Mouse (Mus musculus) megakaryocyte-erythroid progenitor cell, adult 5-6 weeks (primary cell): ENCODE results near the gene Zfp36l2. TPM values are rescaled to one million over a fixed set of nuclear protein-coding genes. Genes with fewer than 3 reads are reported as not detected.

Experiments
- ATAC-seq: replicated peaks from 2 replicates; pipeline ENCODE4 v1.8.0; 2016; ENCODE audit warnings: mild to moderate bottlenecking, inconsistent platforms; ENCODE audit not compliant: severe bottlenecking, poor library complexity, low FRiP score, low TSS enrichment
- total RNA-seq, 2 experiments: library from RNA; stranded (forward) in 1 of 2; stranded (reverse) in 1 of 2; fragments of 200-1000, 215-1000 nt in 1 of 2; fragments of >200 nt in 1 of 2; fragmentation: Nextera tagmentation in 1 of 2; gene quantifications; 2 replicates each; pipeline ENCODE4 v1.2.3; 2014 to 2017

Gene Zfp36l2
- total RNA-seq, 2 experiments from 2014 or later = 97.7 to 136 TPM

DNA sequence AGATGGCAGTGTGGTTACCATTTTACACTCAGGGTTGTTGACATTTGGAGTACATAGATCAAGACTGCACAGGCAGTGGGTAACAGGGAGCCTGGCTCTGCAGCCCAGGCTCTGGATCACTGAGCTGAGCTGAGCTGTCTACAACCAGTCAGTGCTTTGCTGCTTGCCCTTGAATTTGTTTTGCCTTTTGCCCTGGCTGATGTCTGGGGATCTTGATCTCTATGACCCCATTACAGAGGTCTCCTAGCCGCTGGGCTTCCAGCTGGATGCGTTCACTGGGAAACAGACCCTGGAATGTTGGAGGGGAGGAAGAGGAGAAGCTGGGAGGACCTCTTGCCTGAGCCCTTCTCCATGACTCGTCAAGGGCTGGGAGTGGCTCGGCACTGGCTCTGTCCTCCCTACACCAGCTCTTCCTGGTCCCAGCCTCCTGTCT is 10.2 kb upstream of the Zfp36l2 start:
- 0 out of 2 replicates have a peak, but pooled peaks have one; percentile 12 for ATAC-seq

DNA sequence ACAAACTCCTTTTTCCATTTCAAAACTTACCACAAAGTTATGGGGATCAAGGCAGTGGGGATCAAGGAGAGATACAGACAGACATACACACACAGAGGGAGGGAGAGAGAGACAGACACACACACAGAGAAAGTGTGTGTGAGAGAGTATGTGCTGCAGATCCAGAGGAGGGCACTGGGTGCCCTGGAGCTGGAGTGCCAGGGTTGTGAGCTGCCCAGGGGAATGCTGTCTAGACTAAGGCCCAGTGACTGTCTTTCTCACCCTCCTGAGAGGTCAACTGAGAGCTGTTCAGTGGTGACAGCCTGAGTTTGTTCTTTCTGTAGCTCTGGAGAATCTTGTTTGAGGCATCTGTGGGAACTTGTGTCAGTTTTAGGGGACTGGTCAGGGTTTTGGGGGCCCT is 8.6 kb upstream of the Zfp36l2 start:
- ATAC-seq = no peak

DNA sequence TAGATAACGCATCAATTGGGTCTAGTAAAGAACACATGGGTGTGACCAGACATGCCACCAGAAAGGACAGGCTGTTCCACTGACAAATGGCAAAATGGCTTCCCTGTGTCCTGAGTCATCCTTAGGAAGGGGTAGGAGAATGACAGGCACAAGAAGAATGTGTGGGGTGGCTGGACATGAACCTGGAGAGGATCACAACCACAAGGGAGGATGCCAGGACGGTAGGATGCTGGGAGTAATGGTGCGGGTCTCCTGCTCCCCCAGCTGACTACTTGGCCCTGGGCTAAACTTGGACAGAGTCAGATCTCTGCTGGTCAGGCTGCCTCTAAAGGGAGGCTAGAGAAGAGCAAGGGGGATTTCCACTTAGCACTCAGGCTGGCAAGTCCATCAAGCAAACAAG is 8.1 kb upstream of the Zfp36l2 start:
- ATAC-seq = no peak

GRCm38 (mm10) chr17:84195003-84195395 is 7.3 kb upstream of the Zfp36l2 start:
- no peak for ATAC-seq

DNA sequence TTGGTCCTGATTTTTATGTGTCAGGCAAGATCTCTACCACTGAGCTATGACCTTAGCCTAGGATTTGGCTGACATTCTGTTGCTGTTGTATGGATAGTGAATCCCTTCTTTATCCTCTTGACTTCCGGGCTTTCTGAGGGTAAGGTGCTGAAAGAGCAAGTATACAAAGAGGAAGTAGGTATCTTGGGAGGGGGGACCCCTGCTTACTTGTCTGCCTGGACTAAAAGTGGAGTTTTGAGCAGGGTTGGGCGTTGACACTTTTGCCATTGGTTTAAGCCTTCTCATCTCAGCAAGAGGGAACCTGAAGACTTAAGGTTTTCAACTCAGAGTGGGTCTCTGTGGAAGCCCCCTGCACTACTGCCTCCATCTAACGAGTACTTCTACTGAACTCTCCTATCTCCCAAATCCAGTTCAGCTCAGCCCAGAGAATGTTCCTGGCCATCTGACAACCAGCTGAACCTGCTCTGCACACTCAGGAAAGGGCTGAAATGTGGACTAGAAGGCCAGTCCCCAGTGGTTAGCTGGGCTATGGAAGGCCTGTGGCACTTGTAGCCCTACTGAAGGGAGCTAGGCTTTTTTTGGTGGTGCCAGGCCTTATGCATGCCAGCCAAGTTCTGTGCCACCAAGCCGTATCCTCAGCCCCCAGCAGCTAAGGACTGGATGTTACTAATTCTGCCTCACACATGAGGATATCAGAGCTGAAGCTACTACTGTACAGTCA is 6.7 kb upstream of the Zfp36l2 start:
- no peak for ATAC-seq

GRCm38 (mm10) chr17:84193411-84193810 is 5.7 kb upstream of the Zfp36l2 start:
- no peak for ATAC-seq

- ATAC-seq = no peak
Measured at GRCm38 (mm10) chr17:84191946-84192345, 4.2 kb upstream of the Zfp36l2 start.

GRCm38 (mm10) chr17:84190885-84191284 is 3.1 kb upstream of the Zfp36l2 start:
- ATAC-seq = peak; percentile 2; the same call in 1 of the 2 replicates

DNA sequence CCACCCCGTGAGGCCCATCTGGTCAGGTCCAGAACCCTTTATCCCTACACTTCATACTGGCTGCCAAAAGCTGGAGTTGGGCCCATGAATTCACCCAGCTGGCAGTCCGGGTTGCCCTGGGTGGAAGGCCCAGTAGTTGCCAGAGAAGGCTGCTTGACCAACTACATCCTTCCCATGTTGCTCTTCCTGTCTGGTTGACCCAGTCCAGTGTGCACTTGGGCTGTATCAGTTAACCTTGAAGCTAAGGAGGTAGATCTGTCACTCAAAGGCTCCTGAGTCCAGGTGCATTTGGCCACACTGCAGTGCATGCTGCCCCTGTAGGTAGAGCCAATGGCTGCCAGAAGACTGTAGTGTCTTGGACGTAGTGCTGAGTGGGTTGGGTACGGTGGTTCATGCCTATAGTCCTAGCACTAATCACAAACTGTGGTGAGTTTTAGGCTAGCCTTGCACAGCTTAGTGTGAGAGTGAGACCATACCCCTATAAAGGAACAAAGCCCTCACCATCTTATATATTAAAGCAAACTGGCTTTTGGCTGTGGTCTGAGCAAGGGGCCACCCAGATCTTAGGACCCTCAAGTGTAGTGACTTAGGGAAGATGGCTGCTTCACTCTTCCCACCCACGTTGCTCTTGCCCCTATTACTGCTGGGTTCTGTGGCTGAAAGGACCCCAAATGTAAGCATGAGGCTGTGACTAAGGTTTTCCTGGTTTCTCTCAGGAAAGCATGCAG is 1.5 kb upstream of the Zfp36l2 start:
- ATAC-seq = no peak

DNA sequence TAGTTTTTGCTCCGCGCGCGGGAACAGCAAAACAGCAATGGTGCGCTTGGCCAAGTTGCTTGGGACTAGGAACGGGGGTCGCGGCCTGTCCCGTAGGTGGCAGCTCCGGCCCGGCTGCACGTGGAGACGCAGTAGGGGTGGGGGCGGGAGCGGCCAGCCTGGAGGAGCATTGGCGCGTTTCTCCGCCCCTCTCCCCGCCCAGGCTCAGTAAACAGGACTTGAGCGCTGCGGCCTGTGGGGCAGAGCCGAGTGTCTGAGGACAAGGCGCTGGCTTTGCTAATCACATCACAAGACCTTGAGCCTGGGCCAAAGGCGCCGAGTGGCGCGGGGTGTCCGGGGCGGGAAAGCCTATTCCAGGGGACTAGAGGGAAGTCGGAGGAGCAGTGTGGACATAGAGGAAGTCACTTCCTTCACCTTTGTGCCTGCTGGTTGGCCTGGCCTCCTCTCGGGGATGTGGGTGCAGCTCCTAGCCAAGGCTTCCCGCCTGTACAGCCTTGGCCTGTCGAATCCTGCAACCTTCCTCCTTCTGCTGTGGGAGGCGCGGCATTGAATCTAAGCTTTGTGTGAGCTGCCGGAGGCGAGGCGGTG is 721 bp upstream of the Zfp36l2 start:
- ATAC-seq = peak; percentile 62

GRCm38 (mm10) chr17:84187264-84187663 is 483 bp downstream of the Zfp36l2 start:
- ATAC-seq = peak; percentile 27

DNA sequence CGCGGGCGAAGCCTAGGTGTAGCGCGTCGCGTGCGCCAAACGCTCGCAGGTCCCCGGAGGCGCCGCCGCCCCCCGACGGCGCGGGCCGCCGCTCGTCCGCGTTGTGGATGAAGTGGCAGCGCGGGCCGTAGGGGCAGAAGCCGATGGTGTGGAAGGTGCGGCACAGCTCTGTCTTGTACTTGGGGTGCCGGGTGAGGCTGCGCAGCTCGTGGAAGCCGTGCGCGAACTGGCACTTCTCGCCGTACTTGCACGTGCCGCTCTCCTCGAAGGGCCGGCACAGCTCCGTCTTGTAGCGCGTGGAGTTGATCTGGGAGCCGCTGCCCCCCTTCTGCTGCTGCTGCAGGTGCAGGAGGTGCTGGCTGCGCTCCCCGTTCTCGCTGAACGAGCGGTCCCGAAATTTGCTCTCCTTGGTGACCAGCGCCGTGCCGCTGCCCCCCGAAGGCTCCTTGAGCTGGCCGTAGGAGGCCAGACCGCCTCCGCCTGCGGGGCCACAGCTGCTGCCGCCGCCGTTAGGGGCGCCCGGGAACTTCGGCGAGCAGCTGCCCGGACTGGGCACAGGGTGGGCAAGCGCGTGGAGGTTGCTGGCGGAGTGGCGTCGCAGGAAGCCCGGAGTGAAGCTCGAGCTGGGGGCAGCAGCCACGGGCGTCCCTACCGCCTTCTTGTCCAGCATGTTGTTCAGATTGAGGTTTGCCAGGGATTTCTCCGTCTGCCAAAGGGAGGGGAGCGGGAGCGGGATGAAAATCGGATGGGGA is 1.1 kb downstream of the Zfp36l2 start:
- ATAC-seq = no peak

DNA sequence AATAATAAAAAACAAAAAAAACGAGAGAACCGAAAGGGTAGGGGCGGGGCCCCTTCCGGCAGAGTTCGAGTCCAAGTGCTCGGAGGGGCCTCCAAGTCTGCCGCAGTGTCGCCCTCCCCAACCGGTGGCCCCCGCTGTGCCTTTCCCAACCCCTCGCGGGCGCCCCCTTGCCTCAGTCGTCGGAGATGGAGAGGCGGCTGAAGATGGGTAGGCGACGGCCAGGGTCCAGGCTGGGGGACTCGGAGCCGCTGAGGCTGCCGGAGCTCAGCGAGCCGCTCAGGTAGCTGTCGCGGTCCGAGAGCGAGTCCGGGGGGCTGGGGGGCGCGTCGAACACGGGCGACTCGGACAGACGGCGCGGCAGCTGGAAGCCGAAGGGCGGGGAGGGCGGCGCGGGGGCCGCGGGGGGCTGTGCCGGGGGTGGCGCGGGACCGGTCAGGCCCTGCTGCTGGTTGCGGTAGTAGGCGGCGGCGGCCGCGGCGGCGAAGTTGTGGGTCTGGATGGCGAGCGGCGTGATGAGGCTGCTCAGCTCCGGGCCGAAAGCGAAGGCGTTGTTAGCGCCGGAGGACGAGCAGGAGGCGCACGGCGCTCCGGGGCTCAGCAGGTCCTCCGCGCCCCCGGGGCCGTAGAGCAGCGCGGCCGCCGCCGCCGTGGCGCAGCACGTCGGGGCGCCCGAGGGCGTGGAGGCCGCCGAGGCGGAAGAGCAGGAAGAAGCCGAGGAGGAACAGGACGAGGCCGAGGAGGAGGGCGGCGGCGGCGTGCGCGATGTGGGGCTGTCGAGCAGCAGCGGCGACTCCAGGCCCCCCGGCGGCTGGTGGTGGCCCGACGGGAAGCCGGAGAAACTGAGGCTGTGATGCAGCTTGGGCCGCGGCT is 1.9 kb downstream of the Zfp36l2 start:
- no peak for ATAC-seq

DNA sequence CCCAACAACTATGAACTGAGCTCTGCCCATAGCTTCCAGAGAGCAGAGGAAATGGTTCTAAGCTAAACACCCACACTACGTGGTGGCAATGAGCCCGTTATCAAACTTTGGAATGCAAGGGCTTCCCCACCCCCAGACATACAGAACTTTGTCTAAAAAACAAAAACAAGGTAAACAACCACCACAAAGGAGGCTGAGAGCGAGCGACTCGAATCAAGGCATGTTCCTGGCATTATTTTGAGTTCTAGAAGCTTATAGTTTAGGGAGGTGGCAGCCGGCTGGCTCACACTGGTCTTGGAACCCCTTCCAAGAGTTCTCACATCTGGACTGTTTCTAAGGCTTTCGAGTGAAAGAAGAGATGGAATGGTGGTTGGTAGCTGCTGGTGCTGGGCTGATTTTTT is 2.7 kb downstream of the Zfp36l2 start:
- no peak for ATAC-seq

DNA sequence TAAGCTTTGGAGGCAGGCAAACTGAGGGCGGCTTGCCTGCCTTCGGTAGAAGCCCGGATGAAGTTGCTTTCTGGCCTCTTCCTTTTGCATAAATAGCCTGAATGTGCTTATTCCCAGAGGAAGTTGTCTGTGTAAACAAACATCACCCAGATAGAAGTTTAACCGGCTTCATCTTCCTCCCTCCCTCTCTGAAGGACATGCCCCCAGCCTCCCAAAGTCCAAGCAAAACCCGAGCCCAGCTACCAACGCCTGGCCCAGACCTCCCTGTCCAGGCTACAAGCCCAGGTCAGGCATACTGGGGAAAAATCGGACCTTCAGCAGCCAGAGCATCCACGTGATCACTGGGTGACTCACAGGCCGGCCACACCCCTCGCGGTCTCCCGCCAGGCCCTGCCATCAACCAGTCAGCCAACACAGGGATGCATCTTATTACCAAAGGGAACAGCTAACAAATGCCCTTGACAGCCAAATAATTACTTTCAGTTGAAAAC is 4.4 kb downstream of the Zfp36l2 start:
- peak; percentile 16 for ATAC-seq

- ATAC-seq = no peak
Measured at GRCm38 (mm10) chr17:84182311-84183271, 5.2 kb downstream of the Zfp36l2 start.

DNA sequence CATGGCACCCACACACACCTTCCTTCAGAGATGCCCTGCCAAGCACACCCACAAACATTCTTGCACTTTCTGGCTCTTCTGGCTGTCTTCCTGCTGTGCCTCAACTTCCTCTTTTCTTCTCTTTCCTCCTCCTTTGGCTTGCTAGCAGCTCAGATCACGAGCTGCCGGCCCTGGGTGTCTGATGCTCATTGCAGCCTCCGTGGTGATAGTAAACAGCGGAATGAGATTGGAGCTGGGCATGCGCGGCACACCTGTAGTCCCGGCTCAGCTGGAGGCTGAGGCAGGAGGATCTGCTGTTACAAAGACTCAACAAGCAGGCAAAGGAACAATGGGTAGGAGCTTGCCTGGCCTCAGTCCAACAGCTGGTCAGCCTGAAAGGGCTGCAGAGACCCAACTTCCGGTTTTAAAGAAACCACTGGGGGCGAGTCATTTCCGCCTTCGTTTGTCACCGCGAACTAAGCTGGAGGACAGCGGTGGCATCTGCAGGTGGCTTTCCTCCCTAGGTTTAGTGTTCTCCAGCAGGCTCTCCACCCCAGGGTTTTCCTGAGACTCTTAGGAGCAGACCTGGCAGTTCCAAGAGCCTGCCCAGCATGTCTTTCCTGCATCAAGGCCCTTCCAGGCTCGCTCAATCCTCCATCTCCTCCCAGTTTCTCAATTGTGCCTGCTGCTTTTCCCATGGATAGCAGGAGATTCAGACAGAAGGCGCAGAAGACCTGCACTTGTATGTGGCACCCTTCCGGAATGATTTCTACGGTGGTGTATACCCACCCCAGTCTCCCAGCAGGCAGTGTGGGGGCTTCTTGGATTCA is 6.0 kb downstream of the Zfp36l2 start:
- peak; percentile 29 for ATAC-seq
